Mouse (Mus musculus): ENCODE measurements at regions not wholly inside any gene's neighbourhood (a gene's known extent, or its start where the extent isn't known, plus 50 kb on each side); places are given as distances from the start of the nearest gene placed in this dataset.

DNA sequence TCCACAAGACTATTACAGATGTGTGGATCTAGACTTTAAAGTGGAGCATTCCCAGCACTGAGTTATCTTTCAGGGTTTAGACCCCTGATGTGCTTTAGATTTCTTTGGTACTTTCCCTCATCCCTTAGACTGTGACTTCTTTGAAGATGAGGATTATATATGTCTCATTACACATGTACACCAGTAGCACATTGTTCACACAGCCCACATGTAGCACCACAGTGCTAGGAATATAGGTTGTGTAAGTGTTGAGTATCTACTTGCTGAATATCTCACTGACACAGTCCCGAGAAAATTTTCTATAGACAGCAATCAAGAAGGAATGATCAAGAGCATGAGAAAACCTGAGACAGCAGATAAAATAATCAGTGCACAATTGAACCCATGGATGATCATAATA, 243.4 kb upstream of the Brinp1 start:
- 88% methylated on average over 1 of the region's 1 CpGs for WGBS
- H3K4me1 ChIP-seq (ENCODE audit: control insufficient read depth, insufficient read depth, low read length) = no peaks in the 10 kb centered on the region
- H3K36me3 ChIP-seq (ENCODE audit: control insufficient read depth, insufficient read depth, low read length) = no peaks in the 10 kb centered on the region
- H3K4me3 ChIP-seq (ENCODE audit: low read depth, low read length) = no peak overlapping the region
- H3K9me3 ChIP-seq (ENCODE audit: control insufficient read depth, low read length) = no peaks in the 10 kb centered on the region
- no peaks in the 10 kb centered on the region for H3K27me3 ChIP-seq (replicated peaks; ENCODE audit: control insufficient read depth, insufficient read depth, low read length)
- H3K27ac ChIP-seq (replicated peaks; ENCODE audit: low read depth, low read length) = no peak overlapping the region
- ATAC-seq (ENCODE audit: low read depth) = no peak
- H3K9ac ChIP-seq (ENCODE audit: low read depth, low read length) = no peak overlapping the region
- no peak overlapping the region for H3K4me2 ChIP-seq (ENCODE audit: low read depth, low read length)
- DNase-seq (ENCODE audit: low spot score) = no peak

DNA sequence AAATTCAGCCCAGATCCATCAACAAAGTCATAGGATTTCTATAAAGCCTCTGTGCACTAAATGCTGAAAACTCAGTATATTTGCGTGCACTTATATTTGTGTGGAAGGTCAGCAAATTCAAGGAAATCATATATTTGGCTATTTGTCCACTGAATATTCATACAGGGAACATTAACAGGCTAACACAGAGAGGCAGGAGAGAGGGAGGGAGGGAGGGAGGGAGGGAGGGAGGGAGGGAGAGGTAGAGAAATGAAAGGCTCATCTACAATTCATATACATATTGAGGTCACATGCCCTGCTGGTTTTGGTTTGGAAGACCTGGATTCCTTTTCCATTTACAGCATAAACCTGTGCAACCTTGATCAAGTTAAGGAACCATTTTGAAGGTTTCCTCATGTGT, 241.9 kb upstream of the Brinp1 start:
- no peaks in the 10 kb centered on the region for H3K4me1 ChIP-seq (ENCODE audit: control insufficient read depth, insufficient read depth, low read length)
- no peak overlapping the region for H3K27ac ChIP-seq (replicated peaks; ENCODE audit: low read depth, low read length)
- H3K27me3 ChIP-seq (replicated peaks; ENCODE audit: control insufficient read depth, insufficient read depth, low read length) = no peaks in the 10 kb centered on the region
- H3K4me2 ChIP-seq (ENCODE audit: low read depth, low read length) = peak overlapping the region; percentile 80
- H3K9ac ChIP-seq (ENCODE audit: low read depth, low read length) = no peak overlapping the region
- no peaks in the 10 kb centered on the region for H3K9me3 ChIP-seq (ENCODE audit: control insufficient read depth, low read length)
- peak overlapping the region; percentile 43 for H3K4me3 ChIP-seq (ENCODE audit: low read depth, low read length)
- no peaks in the 10 kb centered on the region for H3K36me3 ChIP-seq (ENCODE audit: control insufficient read depth, insufficient read depth, low read length)
- ATAC-seq (ENCODE audit: low read depth) = no peak
- WGBS = 77% methylated on average over 1 of the region's 1 CpGs
- DNase-seq (ENCODE audit: low spot score) = no peak

DNA sequence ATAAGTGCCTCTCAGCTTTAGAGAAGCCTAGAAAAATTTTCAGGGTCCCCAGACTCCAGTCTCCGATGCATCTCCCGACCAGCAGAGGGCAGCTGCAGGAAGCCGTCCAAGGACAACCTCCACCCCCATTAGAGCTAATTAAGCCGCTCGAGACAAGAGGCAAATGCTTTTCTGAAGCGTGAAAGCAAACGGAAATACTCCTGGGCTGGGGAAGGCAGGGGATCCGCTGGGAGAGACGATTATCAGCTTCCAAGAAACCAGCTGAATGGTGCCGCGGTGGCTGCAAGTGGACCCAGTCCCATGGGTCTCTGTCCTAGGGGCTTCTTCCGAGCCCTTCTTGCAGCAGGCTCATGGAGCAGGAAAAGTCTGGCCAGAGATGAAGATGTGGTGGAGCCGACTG, 241.4 kb upstream of the Brinp1 start:
- 1% methylated on average over 13 of the region's 13 CpGs for WGBS
- no peaks in the 10 kb centered on the region for H3K36me3 ChIP-seq (ENCODE audit: control insufficient read depth, insufficient read depth, low read length)
- H3K4me1 ChIP-seq (ENCODE audit: control insufficient read depth, insufficient read depth, low read length) = no peaks in the 10 kb centered on the region
- peak overlapping the region; percentile 62 for H3K9ac ChIP-seq (ENCODE audit: low read depth, low read length)
- peak; percentile 89 for ATAC-seq (ENCODE audit: low read depth)
- H3K27me3 ChIP-seq (replicated peaks; ENCODE audit: control insufficient read depth, insufficient read depth, low read length) = no peaks in the 10 kb centered on the region
- peak overlapping the region; percentile 80 for H3K4me2 ChIP-seq (ENCODE audit: low read depth, low read length)
- peak overlapping the region; percentile 43 for H3K4me3 ChIP-seq (ENCODE audit: low read depth, low read length)
- H3K27ac ChIP-seq (replicated peaks; ENCODE audit: low read depth, low read length) = no peak overlapping the region
- DNase-seq (ENCODE audit: low spot score) = peak; percentile 90
- no peaks in the 10 kb centered on the region for H3K9me3 ChIP-seq (ENCODE audit: control insufficient read depth, low read length)
